Mouse (Mus musculus) MEL (cell line): ENCODE data around the gene Calhm2. TPM values are rescaled to one million over a fixed set of nuclear protein-coding genes. Genes with fewer than 3 reads are reported as not detected.

Source experiments
- DNase-seq: peaks from one replicate; pipeline ENCODE4 v3.0.0; 2011; ENCODE audit warnings: low read depth, low spot score
- H3K27ac ChIP-seq: 2 replicates; pipeline ENCODE4 v1.5.1; 2012; ENCODE audit warnings: low read depth, mild to moderate bottlenecking, control low read depth, low read length, moderate library complexity; ENCODE audit not compliant: control insufficient read depth
- H3K27me3 ChIP-seq, 2 experiments: fragments of 150-350 bp in 1 of 2; sonication (generic) in 1 of 2; 2 replicates each; pipeline ENCODE4 v1.6.1; 2012; ENCODE audit warnings: low read length in 2 of 2, mild to moderate bottlenecking in 2 of 2, improper control_type of control experiment in 1 of 2, moderate library complexity in 1 of 2; ENCODE audit not compliant: insufficient read depth in 2 of 2, control insufficient read depth in 1 of 2
- H3K36me3 ChIP-seq, 2 experiments: 2 replicates each; pipeline ENCODE4 v1.6.1; 2012 to 2014; ENCODE audit warnings: low read length in 2 of 2, improper control_type of control experiment in 1 of 2, inconsistent platforms in 1 of 2, mild to moderate bottlenecking in 1 of 2; ENCODE audit not compliant: insufficient read depth in 2 of 2, control insufficient read depth in 1 of 2
- H3K4me1 ChIP-seq, 2 experiments: fragments of 150-350 bp in 1 of 2; sonication (generic) in 1 of 2; 2 replicates each; pipeline ENCODE4 v1.6.1; 2012; ENCODE audit warnings: low read length in 2 of 2, improper control_type of control experiment in 1 of 2, mild to moderate bottlenecking in 1 of 2; ENCODE audit not compliant: insufficient read depth in 2 of 2, control insufficient read depth in 1 of 2
- H3K4me3 ChIP-seq, 2 experiments: fragments of 150-350 bp in 1 of 2; sonication (generic) in 1 of 2; 2 replicates each; pipeline ENCODE4 v1.5.1; 2012; ENCODE audit warnings: low read depth in 2 of 2, low read length in 2 of 2, mild to moderate bottlenecking in 2 of 2, moderate library complexity in 2 of 2, control low read depth in 1 of 2, improper control_type of control experiment in 1 of 2; ENCODE audit not compliant: control insufficient read depth in 1 of 2, insufficient read depth in 1 of 2
- H3K79me2 ChIP-seq: 2 replicates; pipeline ENCODE4 v1.6.1; 2012; ENCODE audit warnings: mild to moderate bottlenecking, low read length, moderate library complexity; ENCODE audit not compliant: control insufficient read depth, poor library complexity, insufficient read depth
- H3K9ac ChIP-seq: 2 replicates; pipeline ENCODE4 v1.6.1; 2012; ENCODE audit warnings: low read depth, mild to moderate bottlenecking, control low read depth, low read length, moderate library complexity; ENCODE audit not compliant: control insufficient read depth, poor library complexity, severe bottlenecking
- H3K9me3 ChIP-seq: fragments of 150-350 bp; sonication (generic); replicated peaks from 2 replicates; pipeline ENCODE4 v1.6.1; 2012; ENCODE audit warnings: mild to moderate bottlenecking, low read length, improper control_type of control experiment, moderate library complexity; ENCODE audit not compliant: insufficient read depth
- BHLHE40 ChIP-seq: IDR thresholded peaks from 2 replicates; pipeline ENCODE4 v1.6.1; 2012; ENCODE audit warnings: low read depth, mild to moderate bottlenecking, inconsistent platforms, low read length, improper control_type of control experiment, borderline replicate concordance
- CHD1 ChIP-seq: IDR thresholded peaks from 2 replicates; pipeline ENCODE4 v1.6.1; 2012; ENCODE audit warnings: low read depth, mild to moderate bottlenecking, inconsistent platforms, low read length, improper control_type of control experiment
- CTCF ChIP-seq, 3 experiments: IDR thresholded peaks in 2 of 3; conservative IDR thresholded peaks in 1 of 3; 2 replicates each; pipeline ENCODE4 v1.5.1; 2011 to 2012; ENCODE audit warnings: low read length in 3 of 3, low read depth in 2 of 3, mild to moderate bottlenecking in 2 of 3, improper control_type of control experiment in 1 of 3, inconsistent platforms in 1 of 3, mixed read lengths in 1 of 3, moderate library complexity in 1 of 3; ENCODE audit not compliant: control insufficient read depth in 1 of 3, insufficient read depth in 1 of 3, poor library complexity in 1 of 3, severe bottlenecking in 1 of 3
- EP300 ChIP-seq, 2 experiments: IDR thresholded peaks; 2 replicates each; pipeline ENCODE4 v1.6.1; 2011; ENCODE audit warnings: improper control_type of control experiment in 2 of 2, low read length in 2 of 2, low read depth in 1 of 2, mild to moderate bottlenecking in 1 of 2
- ETS1 ChIP-seq: IDR thresholded peaks from 2 replicates; pipeline ENCODE4 v1.6.1; 2012; ENCODE audit warnings: low read depth, mild to moderate bottlenecking, inconsistent platforms, low read length, improper control_type of control experiment, moderate library complexity
- GABPA ChIP-seq: IDR thresholded peaks from 2 replicates; pipeline ENCODE4 v1.6.1; 2012; ENCODE audit warnings: low read depth, mild to moderate bottlenecking, inconsistent platforms, low read length, improper control_type of control experiment, moderate library complexity
- GATA1 ChIP-seq: IDR thresholded peaks from 2 replicates; pipeline ENCODE4 v1.6.1; 2011; ENCODE audit warnings: low read depth, low read length, improper control_type of control experiment
- MEF2A ChIP-seq: IDR thresholded peaks from 2 replicates; pipeline ENCODE4 v1.6.1; 2014; ENCODE audit warnings: low read depth, mild to moderate bottlenecking, inconsistent platforms, low read length, improper control_type of control experiment; ENCODE audit not compliant: poor library complexity, insufficient replicate concordance, severe bottlenecking; ENCODE audit errors: extremely low read depth
- MXI1 ChIP-seq: IDR thresholded peaks from 2 replicates; pipeline ENCODE4 v1.6.1; 2011; ENCODE audit warnings: mild to moderate bottlenecking, low read depth, low read length, improper control_type of control experiment
- NELFE ChIP-seq: IDR thresholded peaks from 2 replicates; pipeline ENCODE4 v1.6.1; 2011; ENCODE audit warnings: low read depth, low read length, improper control_type of control experiment
- NRF1 ChIP-seq: IDR thresholded peaks from 2 replicates; pipeline ENCODE4 v1.6.1; 2014; ENCODE audit warnings: low read depth, mild to moderate bottlenecking, inconsistent platforms, low read length, improper control_type of control experiment, moderate library complexity; ENCODE audit not compliant: poor library complexity, insufficient read depth, severe bottlenecking
- POLR2AphosphoS2 ChIP-seq: IDR thresholded peaks from 2 replicates; pipeline ENCODE4 v1.6.1; 2011; ENCODE audit warnings: low read length, improper control_type of control experiment
- POLR2AphosphoS5 ChIP-seq: IDR thresholded peaks from 2 replicates; pipeline ENCODE4 v1.6.1; 2012; ENCODE audit warnings: low read depth, borderline replicate concordance, mild to moderate bottlenecking, inconsistent platforms, low read length, moderate library complexity, mixed read lengths
- RAD21 ChIP-seq: IDR thresholded peaks from 2 replicates; pipeline ENCODE4 v1.6.1; 2011; ENCODE audit warnings: mild to moderate bottlenecking, low read depth, low read length, improper control_type of control experiment
- RCOR1 ChIP-seq: IDR thresholded peaks from 2 replicates; pipeline ENCODE4 v1.6.1; 2012; ENCODE audit warnings: low read depth, mild to moderate bottlenecking, inconsistent platforms, low read length, improper control_type of control experiment
- SIN3A ChIP-seq: IDR thresholded peaks from 2 replicates; pipeline ENCODE4 v1.6.1; 2012; ENCODE audit warnings: low read length, improper control_type of control experiment, inconsistent platforms
- TAL1 ChIP-seq: IDR thresholded peaks from 2 replicates; pipeline ENCODE4 v1.6.1; 2012; ENCODE audit warnings: mild to moderate bottlenecking, inconsistent platforms, low read length, moderate library complexity, mixed read lengths
- UBTF ChIP-seq: IDR thresholded peaks from 2 replicates; pipeline ENCODE4 v1.6.1; 2012; ENCODE audit warnings: low read depth, mild to moderate bottlenecking, inconsistent platforms, low read length, improper control_type of control experiment, moderate library complexity, borderline replicate concordance; ENCODE audit not compliant: insufficient read depth
- USF1 ChIP-seq: IDR thresholded peaks from 2 replicates; pipeline ENCODE4 v1.6.1; 2014; ENCODE audit warnings: low read depth, mild to moderate bottlenecking, inconsistent platforms, low read length, improper control_type of control experiment, moderate library complexity
- USF2 ChIP-seq, 2 experiments: IDR thresholded peaks; 2 replicates each; pipeline ENCODE4 v1.6.1; 2011 to 2012; ENCODE audit warnings: improper control_type of control experiment in 2 of 2, low read length in 2 of 2, borderline replicate concordance in 1 of 2, inconsistent platforms in 1 of 2, low read depth in 1 of 2, mild to moderate bottlenecking in 1 of 2; ENCODE audit not compliant: insufficient read depth in 1 of 2
- ZKSCAN1 ChIP-seq: IDR thresholded peaks from 2 replicates; pipeline ENCODE4 v1.6.1; 2012; ENCODE audit warnings: low read depth, mild to moderate bottlenecking, inconsistent platforms, low read length, improper control_type of control experiment, moderate library complexity
- ZMIZ1 ChIP-seq: IDR thresholded peaks from 2 replicates; pipeline ENCODE4 v1.6.1; 2012; ENCODE audit warnings: low read depth, mild to moderate bottlenecking, inconsistent platforms, low read length, improper control_type of control experiment, moderate library complexity
- polyA plus RNA-seq, 2 experiments: library from polyadenylated mRNA; stranded (reverse) in 1 of 2; unstranded in 1 of 2; fragments of >175 nt in 1 of 2; fragments of >200 nt in 1 of 2; gene quantifications; 2 replicates each; pipeline versions ENCODE4 v1.2.1 to v1.2.4; 2012; ENCODE audit warnings: low replicate concordance in 2 of 2, low read depth in 1 of 2; ENCODE audit not compliant: insufficient read length in 2 of 2, insufficient read depth in 1 of 2, missing spikeins in 1 of 2
- total RNA-seq: library from RNA; depleted of rRNA; stranded (reverse); fragments of 300-350 nt; gene quantifications from 2 replicates; pipeline ENCODE4 v1.2.3, GENCODE M21; 2012

The Calhm2 gene
- total and polyA plus RNA-seq, 3 experiments: 11.1 to 11.2 TPM; not detected in 1

GRCm38 (mm10) chr19:47118634-47119033 is 19.5 kb downstream of the Calhm2 start:
- H3K9me3 ChIP-seq: no peaks in the 10 kb centered on the region
- no peak overlapping the region for H3K9ac ChIP-seq
- H3K27ac ChIP-seq: no peak overlapping the region
- no peaks in the 10 kb centered on the region for H3K27me3 ChIP-seq
- no peak for DNase-seq
- no peak for TF ChIP-seq MXI1
- no peak for TF ChIP-seq ETS1
- TF ChIP-seq POLR2AphosphoS2: no peak
- TF ChIP-seq RCOR1: no peak
- no peak for TF ChIP-seq USF1
- no peak for TF ChIP-seq MEF2A
- TF ChIP-seq ZKSCAN1: no peak
- TF ChIP-seq POLR2AphosphoS5: no peak
- TF ChIP-seq NELFE: no peak
- H3K79me2 ChIP-seq: no peaks in the 10 kb centered on the region
- no peak overlapping the region for H3K4me3 ChIP-seq
- no peaks in the 10 kb centered on the region; a peak in 1 of 4 replicates for H3K4me1 ChIP-seq
- H3K36me3 ChIP-seq: peaks cover 0 to 36% of the 10 kb centered on the region in 2 experiments; a peak in 2 of 4 replicates

- no peak for DNase-seq
- Histone ChIP-seq H3K9me3 (no peaks in the 10 kb centered on the region), H3K27me3 (no peaks in the 10 kb centered on the region), H3K36me3 (peaks cover 0 to 54% of the 10 kb centered on the region in 2 experiments; a peak in 2 of 4 replicates), H3K4me1 (no peaks in the 10 kb centered on the region), H3K4me3 (no peak overlapping the region), H3K27ac (no peak overlapping the region), H3K79me2 (no peaks in the 10 kb centered on the region), H3K9ac (no peak overlapping the region)
- TF ChIP-seq SIN3A (no peak), GATA1 (no peak), USF2 (IDR thresholded peaks at IDR 0.05; ENCODE audit: borderline replicate concordance in 1 of 2, insufficient read depth in 1 of 2, low read depth in 1 of 2, low read length in 2 of 2) (no peak), ZKSCAN1 (no peak), BHLHE40 (no peak), CTCF (IDR thresholded peaks at IDR 0.05 in 2 of 3, conservative IDR thresholded peaks at IDR 0.05 in 1 of 3; ENCODE audit: control insufficient read depth in 1 of 3, insufficient read depth in 1 of 3, low read depth in 2 of 3, low read length in 3 of 3, poor library complexity in 1 of 3, severe bottlenecking in 1 of 3) (no peak), ZMIZ1 (no peak), GABPA (no peak), RAD21 (no peak), MXI1 (no peak), NRF1 (no peak), UBTF (no peak), ETS1 (no peak), RCOR1 (no peak), EP300 (IDR thresholded peaks at IDR 0.05; ENCODE audit: low read depth in 1 of 2, low read length in 2 of 2) (no peak), CHD1 (no peak), TAL1 (no peak)
Observed at GRCm38 (mm10) chr19:47104641-47105271, 33.3 kb downstream of the Calhm2 start.
